Mouse (Mus musculus): ENCODE data around the gene Alpi.

The Alpi gene

DNA sequence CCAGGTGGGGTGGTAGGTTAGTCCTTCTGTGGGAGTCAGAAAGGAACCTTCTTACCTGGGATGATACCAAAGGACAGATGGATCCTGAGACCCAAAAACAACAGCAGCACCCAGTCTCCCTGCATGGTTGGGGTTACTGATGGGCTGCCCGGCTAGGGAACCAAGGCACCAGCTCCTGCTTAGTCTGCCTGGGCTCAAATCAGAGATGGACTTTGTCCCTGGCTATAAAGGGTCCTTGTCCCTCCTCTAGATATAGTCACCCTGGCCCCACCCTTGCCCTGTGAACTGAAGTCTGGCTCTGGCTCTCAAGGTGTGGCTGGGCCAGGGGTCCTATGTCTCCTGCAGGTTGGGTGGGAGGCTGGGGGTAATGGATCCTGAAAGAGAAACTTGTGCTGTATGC is at the start of gene Alpi:
Gene Alpi (minus strand): TSS at position 196 of the 400 bp plus-strand sequence.
- POLR2A ChIA-PET, result no interaction called here
- CTCF ChIA-PET, result no interaction called here

DNA sequence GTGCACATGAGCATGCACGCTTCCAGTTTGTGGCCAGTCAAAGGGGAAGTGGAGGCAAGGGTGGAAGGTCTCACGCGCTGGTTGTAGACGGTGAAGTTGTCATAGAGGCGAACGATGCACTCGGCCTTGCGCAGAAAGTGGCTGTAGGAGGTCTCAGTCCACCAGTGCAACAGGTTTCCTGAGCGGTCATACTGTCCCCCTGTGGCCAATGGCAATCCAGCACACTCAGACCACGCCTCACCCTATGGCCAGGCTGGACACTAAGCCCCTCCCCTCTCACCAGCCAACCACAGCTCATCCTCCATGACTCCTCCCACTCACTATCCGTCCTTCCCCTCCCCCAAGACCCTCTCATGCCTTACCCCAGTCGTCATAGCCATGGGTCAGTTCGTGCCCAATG is 48.0 kb upstream of the Alpi start:
- ChIA-PET POLR2A (interaction anchor here in 2 of 4 experiments (0.9 to 1.9 kb wide), 8 partner anchors 17 to 567 kb away, joined by 3 to 8 read pairs (median 4); partner anchors contain the start of gene Pde6d (in 1 of the 2)), CTCF (interaction anchor here in 2 of 4 experiments (0.7 to 1.2 kb wide), 5 partner anchors 20 to 533 kb away, joined by 3 to 4 read pairs (median 3); no protein-coding TSS in a partner anchor)

DNA sequence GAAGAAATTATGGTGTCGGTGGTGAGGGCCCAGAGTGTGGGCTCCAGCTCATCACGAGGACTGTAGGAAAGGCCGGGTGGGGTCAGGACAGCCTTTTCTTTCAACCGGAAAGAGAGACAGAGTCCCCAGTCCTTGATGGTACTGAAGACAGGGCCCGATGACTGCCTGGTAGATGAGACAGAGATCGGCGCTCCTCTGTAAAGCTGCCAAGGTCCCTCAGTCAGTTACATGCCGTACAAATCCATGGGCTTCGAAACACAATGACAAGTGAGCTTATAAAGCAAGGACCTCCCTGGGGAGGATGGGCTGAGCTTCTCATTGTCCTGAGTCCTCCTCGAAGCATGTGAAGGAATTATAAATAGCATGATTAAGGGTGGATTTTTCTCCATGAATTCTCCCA is 41.7 kb upstream of the Alpi start:
- ChIA-PET CTCF (interaction anchor here in 2 of 4 experiments (0.6 to 1.6 kb wide), 2 partner anchors 13 to 14 kb away, joined by 3 to 4 read pairs; no protein-coding TSS in a partner anchor), POLR2A (interaction anchor here in 2 of 4 experiments (1.3 kb wide), 2 partner anchors 15 kb away, joined by 3 read pairs; no protein-coding TSS in a partner anchor)

DNA sequence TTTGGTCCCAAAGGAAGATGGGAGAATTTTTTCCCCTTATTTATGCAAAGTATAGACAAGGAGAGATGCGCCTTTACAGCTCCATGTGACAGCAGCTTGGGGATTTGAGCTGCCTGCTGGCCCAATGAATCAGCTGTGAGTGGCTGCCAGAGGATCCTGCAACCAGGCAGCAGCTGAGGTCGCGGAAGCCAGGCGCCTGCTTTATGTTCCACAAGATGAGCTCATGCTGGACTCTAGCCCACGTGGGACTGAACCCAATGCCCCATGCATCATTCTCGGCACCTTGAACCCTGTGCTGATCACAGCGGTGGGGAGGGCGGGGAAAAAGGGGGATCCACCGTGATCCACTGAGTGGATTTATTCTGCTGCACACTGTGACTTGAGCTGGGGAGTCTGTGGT is 41.0 kb upstream of the Alpi start:
- ChIA-PET CTCF (interaction anchor here in 2 of 4 experiments (0.6 to 1.6 kb wide), 3 partner anchors 13 to 18 kb away, joined by 3 to 4 read pairs (median 3); partner anchors contain the start of gene Akp3 (in 1 of the 2)), POLR2A (interaction anchor here in 2 of 4 experiments (0.5 to 1.3 kb wide), 5 partner anchors 11 to 606 kb away, joined by 3 to 4 read pairs (median 3); no protein-coding TSS in a partner anchor)

DNA sequence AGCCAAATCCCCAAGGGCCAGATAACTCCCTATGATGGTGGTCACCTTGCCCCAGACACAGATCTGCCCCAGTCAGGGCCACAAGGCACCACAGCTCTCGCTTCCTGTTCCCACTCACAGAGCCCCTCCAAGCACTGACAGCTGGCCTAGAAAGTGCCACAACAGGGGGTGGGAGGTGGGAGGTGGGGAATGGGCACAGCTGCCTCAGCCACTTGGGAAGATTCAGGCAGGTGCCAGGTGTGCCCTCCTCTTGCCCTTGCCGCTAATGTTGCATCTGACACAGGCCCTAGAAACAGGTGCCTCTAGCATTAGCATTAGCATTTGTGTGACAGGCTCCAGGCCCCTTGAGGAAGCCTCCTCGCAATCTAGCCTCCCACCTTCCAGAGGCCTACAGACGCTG is 40.1 kb upstream of the Alpi start:
- CTCF ChIA-PET, result interaction anchor here in 1 of 4 experiments (1.5 to 1.6 kb wide), 2 partner anchors 12 to 17 kb away, joined by 3 read pairs; partner anchors contain the start of gene Akp3
- POLR2A ChIA-PET, result interaction anchor here in 1 of 4 experiments (1.0 kb wide), 1 partner anchor 10 kb away, joined by 3 read pairs; no protein-coding TSS in a partner anchor

DNA sequence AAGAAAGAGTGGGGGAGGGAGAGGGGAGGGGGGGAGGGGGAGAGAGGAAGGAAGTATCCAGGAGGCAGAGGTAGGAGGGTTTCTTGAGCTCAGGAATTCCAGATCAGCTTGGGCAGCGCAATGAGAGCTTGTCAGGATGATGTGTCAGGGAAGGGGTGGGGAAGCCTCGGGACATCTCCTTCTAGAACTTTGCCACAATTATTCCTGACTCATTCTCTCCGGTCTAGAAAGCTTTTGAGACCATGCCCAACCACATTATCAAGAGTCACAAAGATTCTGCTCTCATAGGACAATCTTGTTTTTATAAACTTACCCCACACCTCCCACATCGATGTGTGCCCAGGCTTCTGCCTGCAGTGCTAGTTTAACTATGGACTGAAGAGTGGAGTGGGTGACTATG is 30.4 kb upstream of the Alpi start:
- POLR2A ChIA-PET, result interaction anchor here in 1 of 4 experiments (1.0 kb wide), 1 partner anchor 10 kb away, joined by 3 read pairs; no protein-coding TSS in a partner anchor
- CTCF ChIA-PET, result interaction anchor here in 1 of 4 experiments (1.1 kb wide), 1 partner anchor 55 kb away, joined by 3 read pairs; no protein-coding TSS in a partner anchor

DNA sequence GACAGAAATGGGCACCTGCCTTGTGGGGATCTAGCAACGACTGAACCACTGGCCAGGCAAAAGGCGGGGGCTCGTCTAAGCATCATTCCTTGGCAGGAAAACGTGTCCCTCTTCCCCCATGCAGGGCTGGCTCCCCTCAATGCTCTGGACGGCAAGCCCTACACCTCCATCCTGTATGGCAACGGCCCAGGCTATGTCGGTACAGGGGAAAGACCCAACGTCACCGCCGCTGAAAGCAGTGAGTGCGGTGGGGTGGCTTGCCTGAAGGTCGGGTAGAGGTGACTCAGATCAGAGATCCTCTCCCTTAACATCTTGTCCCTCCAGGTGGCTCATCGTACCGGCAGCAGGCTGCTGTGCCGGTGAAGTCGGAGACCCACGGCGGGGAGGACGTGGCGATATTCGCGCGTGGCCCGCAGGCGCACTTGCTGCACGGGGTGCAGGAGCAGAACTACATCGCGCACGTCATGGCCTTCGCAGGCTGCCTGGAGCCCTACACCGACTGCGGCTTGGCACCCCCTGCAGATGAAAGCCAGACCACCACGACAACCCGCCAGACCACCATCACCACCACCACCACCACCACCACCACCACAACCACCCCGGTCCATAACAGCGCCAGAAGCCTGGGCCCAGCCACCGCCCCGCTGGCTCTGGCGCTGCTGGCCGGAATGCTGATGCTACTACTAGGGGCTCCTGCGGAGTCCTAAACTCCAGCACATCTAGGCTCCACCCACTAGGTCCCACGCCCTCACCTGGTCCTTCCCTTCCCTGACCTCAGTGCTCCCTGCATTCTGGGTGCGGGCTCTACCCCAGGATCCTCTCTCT is 26.0 kb upstream of the Alpi start:
- ChIA-PET POLR2A (interaction anchor here in 2 of 4 experiments (0.9 to 1.6 kb wide), 3 partner anchors 15 to 16 kb away, joined by 3 read pairs; no protein-coding TSS in a partner anchor), CTCF (interaction anchor here in 2 of 4 experiments (0.5 to 1.2 kb wide), 3 partner anchors 20 to 59 kb away, joined by 3 to 4 read pairs (median 3); no protein-coding TSS in a partner anchor)

DNA sequence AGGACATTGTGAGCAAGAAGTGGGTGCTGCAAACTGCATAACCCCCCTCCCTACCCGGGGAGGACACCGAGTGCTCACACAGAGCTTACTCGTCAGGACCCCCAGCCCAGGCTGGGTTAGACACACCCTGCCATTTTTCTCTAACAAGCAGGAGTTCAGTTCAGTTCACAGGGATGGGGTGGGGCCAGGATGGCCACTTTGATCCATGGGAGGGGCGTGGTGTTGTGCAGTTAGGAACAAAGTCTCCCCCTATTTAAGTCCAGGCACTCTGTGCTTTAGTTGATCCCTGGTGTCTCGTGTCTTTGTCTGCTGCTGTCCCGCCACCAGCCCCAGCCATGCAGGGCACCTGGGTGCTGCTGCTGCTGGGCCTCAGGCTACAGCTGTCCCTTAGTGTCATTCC is 23.3 kb upstream of the Alpi start, which contains the start of gene Akp3:
Gene Akp3 (plus strand): TSS at position 301 of the 400 bp plus-strand sequence.
- ChIA-PET POLR2A (no interaction called here), CTCF (interaction anchor here in 2 of 4 experiments (0.9 to 1.6 kb wide), 4 partner anchors 13 to 62 kb away, joined by 3 to 4 read pairs (median 3); no protein-coding TSS in a partner anchor)

DNA sequence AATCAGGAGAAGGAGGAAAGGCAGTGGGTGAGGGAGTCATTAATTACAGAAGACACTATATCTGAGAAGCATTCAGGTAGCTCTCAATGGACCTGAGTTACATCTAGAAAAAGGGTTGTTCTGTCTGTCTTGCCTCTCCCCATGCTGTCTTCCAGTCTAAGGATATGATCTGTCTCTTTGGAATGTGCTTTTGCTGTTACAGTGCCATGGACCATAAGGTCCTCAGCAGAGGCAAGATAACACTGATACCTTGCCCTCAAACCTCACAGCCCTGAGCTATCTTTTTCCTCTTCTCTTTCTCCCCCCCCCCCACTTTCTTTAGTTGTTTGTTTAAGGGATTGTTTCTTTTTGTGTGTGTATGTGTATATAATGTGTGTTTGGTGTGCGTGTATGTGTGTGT is 13.4 kb upstream of the Alpi start:
- CTCF ChIA-PET, result interaction anchor here in 2 of 4 experiments (0.6 to 0.9 kb wide), 4 partner anchors 71 to 579 kb away, joined by 3 to 4 read pairs (median 3); no protein-coding TSS in a partner anchor
- POLR2A ChIA-PET, result no interaction called here

DNA sequence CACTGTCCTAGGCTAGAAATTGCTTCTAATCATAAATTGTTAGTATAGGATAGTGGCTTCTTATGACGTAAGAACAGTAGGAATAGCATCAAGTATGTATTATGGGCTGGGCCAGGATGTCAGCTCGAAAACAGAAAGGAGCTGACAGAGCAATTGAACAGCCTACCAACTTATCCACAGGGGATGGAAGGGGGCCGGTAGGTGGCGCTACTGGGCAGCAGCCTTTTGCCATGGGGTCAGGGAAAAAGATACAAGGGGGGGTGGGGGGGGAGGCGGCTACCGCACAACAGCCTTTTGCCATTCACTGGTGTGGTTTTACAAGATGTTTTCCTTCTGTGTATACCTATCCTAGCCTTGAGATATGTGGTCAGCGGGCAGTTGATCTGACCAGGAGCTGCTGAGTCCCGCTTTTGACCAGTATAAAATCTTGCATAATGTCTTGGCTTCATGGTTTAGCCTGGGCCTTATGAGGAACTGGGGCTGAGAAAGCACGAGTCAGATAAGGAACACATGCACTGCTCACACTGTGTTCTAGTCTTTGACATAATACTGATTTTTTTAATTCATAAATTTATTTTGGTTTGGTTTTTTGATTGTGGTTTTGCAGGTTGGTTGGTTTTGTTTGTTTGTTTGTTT is 10.4 kb upstream of the Alpi start:
- ChIA-PET CTCF (interaction anchor here (0.6 to 1.6 kb wide), 23 partner anchors 9 to 738 kb away, joined by 3 to 10 read pairs (median 3); partner anchors contain the start of genes Akp3 (in 1 of the 4) and Alppl2 (in 1 of the 4)), POLR2A (interaction anchor here in 2 of 4 experiments (0.6 to 1.5 kb wide), 4 partner anchors 16 to 190 kb away, joined by 3 to 7 read pairs (median 4); no protein-coding TSS in a partner anchor)

DNA sequence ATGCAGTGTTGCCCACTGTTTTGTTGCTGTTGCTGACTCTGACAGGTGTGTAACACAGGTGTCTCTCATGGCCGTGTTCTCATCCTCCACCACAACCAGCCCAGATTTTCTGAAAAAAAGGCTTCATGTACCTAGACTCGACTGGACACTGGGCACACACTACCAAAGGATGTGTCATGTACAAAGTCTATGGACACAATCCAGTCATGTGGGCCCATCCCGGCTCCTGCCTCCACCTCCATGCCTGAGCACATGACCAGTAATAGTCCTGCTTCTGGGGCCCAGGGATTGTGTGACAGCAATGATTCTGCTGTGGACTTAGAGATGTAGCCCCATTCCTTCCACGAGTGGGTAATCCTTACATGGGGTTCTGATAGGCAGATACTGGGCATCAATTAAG is 7.2 kb upstream of the Alpi start:
- CTCF ChIA-PET, result no interaction called here
- POLR2A ChIA-PET, result no interaction called here

DNA sequence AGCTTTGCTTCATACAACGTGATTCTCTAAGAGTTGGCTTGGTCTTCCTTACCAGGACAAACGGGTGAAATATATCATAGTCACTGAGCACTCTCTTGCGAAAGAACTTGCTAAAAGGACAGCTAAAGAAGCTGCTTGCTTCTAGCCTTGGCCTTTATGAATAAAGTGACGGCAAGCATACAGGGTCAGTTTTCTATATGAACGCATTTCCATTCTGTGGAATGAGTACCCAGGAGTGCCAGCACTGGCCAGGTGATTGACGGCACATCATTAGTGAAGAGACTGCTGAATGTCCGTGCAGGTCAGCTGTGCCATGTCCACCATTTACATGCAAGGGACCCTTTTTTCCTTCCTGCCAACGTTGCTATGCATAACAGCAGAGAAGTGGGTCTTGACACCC is 5.1 kb upstream of the Alpi start:
- POLR2A ChIA-PET, result no interaction called here
- CTCF ChIA-PET, result interaction anchor here in 2 of 4 experiments (0.6 kb wide), 2 partner anchors 22 to 49 kb away, joined by 4 read pairs; no protein-coding TSS in a partner anchor

DNA sequence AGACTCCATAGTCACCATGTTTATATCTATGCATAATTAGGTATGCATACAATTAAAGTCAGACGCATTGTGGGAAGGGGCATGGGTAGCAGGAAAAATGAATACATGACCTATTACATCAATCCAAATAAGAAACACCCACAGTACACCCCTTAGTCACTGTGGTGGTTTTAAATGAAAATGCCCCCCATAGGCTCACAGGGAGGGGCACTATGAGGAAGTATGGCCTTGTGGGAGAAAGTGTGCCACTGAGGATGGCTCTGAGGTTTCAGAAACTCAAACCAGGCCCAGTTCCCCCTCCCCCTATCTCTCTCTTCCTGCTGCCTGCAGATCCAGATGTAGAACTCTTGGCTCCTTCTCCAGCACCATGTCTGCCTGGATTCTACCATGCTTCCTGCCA is 2.5 kb upstream of the Alpi start:
- ChIA-PET CTCF (no interaction called here), POLR2A (no interaction called here)

DNA sequence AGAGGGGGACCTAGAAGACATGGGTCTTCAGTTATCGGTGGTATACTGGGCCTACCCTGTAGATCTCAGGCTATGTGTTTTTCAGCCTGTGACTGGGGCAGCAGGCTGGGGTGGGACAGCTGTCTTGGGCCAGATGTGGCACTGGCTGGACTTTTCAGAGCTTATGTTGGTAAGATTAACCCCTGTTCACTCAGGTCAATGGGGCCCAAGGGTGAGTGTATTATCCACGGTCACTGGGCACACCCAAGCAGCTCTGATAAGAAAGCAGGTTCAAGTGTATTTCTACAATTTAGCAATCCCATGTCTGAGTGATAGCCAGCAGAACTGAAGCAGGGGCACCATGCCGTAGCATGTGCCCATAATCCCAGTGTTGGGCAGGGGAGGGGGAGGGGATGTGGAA is 708 bp upstream of the Alpi start:
- ChIA-PET CTCF (no interaction called here), POLR2A (no interaction called here)

DNA sequence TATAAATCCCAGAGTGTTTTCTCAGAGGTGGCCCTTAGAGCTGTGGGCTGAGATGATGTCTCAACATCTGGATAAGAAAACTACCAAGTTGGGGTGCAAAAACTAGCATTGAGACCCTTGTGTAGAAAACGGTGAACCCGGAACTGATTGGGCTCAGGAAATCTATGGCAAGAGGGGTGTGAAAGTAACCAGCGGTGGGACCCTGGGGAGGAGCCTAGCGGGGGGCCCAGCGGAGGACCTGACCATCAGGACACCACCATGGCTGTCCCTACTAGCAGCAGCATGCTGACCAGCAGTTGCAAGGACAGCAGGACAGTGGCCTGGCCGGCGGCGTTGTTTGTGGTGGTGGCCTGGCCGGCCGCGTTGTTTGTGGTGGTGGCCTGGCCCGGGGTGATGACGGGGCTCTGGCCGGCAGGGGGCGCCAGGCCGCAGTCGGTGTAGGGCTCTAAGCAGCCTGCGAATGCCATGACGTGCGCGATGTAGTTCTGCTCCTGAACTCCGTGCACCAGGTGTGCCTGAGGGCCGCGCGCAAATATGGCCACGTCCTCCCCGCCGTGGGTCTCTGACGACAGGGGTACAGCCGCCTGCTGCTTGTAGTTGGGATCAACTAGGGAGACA is 2.9 kb downstream of the Alpi start:
- ChIA-PET POLR2A (interaction anchor here in 1 of 4 experiments (0.6 kb wide), 1 partner anchor 57 kb away, joined by 3 read pairs; the partner anchor contains the start of gene Ecel1), CTCF (interaction anchor here (0.6 to 1.5 kb wide), 17 partner anchors 11 to 1799 kb away, joined by 3 to 7 read pairs (median 3); no protein-coding TSS in a partner anchor)

DNA sequence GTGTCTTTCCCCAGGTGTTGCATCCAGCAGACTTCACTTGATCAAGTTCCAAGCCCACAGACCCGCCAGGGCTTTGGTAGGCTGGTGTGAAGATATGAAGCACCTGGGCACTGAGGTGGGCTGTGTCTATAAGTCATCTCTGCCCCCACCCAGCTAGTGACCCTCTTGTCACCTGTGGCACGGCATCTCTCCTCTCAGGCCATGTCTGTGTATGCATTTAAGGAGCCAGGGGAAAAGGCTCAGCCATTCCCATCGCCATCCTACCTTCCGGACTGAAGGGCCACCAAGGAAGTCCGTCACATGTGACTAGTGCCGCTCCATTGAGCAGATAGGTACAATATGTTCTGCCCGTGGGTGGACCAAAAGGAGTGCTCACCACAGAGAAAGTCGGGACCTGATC is 5.8 kb downstream of the Alpi start:
- ChIA-PET CTCF (interaction anchor here in 2 of 4 experiments (0.6 to 1.3 kb wide), 2 partner anchors 15 to 33 kb away, joined by 3 read pairs; no protein-coding TSS in a partner anchor), POLR2A (interaction anchor here in 1 of 4 experiments (0.7 kb wide), 2 partner anchors 10 to 461 kb away, joined by 3 read pairs; no protein-coding TSS in a partner anchor)

DNA sequence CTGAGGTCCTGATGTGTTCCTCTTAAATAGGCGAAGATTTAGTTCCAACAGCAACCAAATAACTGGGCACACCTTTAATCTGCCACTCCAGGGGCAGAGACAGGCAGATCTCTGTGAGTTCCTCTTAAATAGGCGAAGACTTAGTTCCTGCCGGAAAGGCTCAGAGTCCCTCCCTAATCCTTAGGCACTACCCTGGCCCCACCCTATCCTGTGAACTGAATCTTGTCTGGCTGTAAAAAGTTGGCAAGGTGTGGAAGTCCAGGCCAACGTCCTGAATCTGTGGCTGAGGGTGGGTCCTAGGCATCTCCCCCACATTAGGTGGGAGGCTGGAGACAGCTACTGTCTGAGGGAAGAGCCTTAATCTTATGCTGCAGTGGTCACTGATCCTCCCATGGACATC is 11.6 kb downstream of the Alpi start, which contains the start of gene Alppl2:
Gene Alppl2 (minus strand): TSS at position 101 of the 400 bp plus-strand sequence.
- POLR2A ChIA-PET, result no interaction called here
- CTCF ChIA-PET, result interaction anchor here in 2 of 4 experiments (0.6 to 0.9 kb wide), 2 partner anchors 22 to 391 kb away, joined by 3 to 7 read pairs; no protein-coding TSS in a partner anchor

DNA sequence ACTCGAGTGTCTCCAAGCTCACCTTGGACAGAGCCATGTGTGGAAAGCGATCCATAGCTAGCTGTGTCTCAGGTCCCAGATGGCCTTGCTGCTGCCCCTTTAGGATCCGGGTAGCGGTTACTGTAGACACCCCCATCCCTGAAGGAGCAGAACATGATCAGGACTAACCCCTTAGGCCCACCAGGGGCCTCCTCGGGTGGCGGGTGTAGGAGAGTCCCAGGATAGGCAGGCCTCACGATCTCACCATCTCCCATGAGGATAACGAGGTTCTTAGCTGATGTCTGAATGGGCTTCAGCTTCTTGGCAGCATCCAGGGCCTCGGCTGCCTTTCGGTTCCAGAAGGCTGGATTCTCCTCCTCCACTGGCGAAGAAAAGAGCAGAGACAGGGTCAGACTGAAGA is 12.2 kb downstream of the Alpi start:
- POLR2A ChIA-PET, result interaction anchor here in 1 of 4 experiments (1.3 kb wide), 1 partner anchor 126 kb away, joined by 3 read pairs; no protein-coding TSS in a partner anchor
- CTCF ChIA-PET, result interaction anchor here in 2 of 4 experiments (0.6 to 1.0 kb wide), 2 partner anchors 22 to 96 kb away, joined by 4 to 7 read pairs; no protein-coding TSS in a partner anchor

Measured in embryonic stem cell, embryonic (primary cell).